Mouse (Mus musculus): ENCODE results near the gene Eif3f.

DNA sequence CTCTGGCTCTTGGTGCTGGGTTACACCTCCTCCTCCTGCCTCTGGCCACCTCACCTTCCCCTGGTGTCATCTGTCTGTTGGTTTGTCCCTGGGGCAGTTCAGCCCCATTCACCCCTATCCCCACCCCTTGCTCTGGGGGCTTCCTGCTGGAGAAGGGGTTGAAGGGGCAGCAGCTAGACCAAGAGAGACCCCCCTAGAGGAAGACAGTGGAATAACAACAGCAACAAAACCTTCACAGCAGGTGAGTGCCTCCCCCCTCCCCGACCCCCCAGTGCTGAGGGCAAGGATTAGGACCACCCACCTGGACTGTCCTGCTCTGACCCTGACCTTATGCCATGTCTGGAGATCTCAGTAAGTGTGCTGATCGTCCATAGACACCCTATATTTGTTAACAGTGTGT, 31.8 kb downstream of the Eif3f start:
- TF ChIP-seq GATA1 (IDR thresholded peaks at IDR 0.05; ENCODE audit: borderline replicate concordance, low read length) (no peak), FLI1 (IDR thresholded peaks at IDR 0.05; ENCODE audit: low read length) (no peak)
